Mouse (Mus musculus) hematopoietic multipotent progenitor cell, adult 10-12 weeks (in vitro differentiated cells): ENCODE data around the gene Olfr654. TPM values are rescaled to one million over a fixed set of nuclear protein-coding genes. Genes with fewer than 3 reads are reported as not detected.

Experiments
- polyA plus RNA-seq: library from polyadenylated mRNA; stranded (reverse); fragments of >175 nt; gene quantifications from 2 replicates; pipeline ENCODE4 v1.2.3, GENCODE M21; 2012; ENCODE audit warnings: low replicate concordance

Gene Olfr654
- not detected in 2 replicates for polyA plus RNA-seq

GRCm38 (mm10) chr7:104586725-104587124 is at the start of gene Olfr654:
Olfr654 (plus strand) TSS chr7:104587025.

GRCm38 (mm10) chr7:104549833-104550232 is 37.0 kb upstream of the Olfr654 start, which contains the start of gene Olfr651:
Olfr651 (plus strand) TSS chr7:104550133.

GRCm38 (mm10) chr7:104560601-104561000 is 26.2 kb upstream of the Olfr654 start, which contains the start of gene Olfr652:
Olfr652 (plus strand) TSS chr7:104560901.

GRCm38 (mm10) chr7:104577014-104577413 is 9.8 kb upstream of the Olfr654 start, which contains the start of gene Olfr653:
Olfr653 (plus strand) TSS chr7:104577314.

GRCm38 (mm10) chr7:104601679-104602078 is 14.9 kb downstream of the Olfr654 start, which contains the start of gene Olfr655:
Olfr655 (minus strand) TSS chr7:104601779.

GRCm38 (mm10) chr7:104613655-104614054 is 26.8 kb downstream of the Olfr654 start, which contains the start of gene Olfr656:
Olfr656 (plus strand) TSS chr7:104613955.

GRCm38 (mm10) chr7:104624494-104624893 is 37.7 kb downstream of the Olfr654 start, which contains the start of gene Olfr657:
Olfr657 (plus strand) TSS chr7:104624794.

Other genes with a start within 250 kb of the Olfr654 start
- gene Trim12c, start 233.7 kb upstream of the Olfr654 start, polyA plus RNA-seq = 3.5 and 6.5 TPM in 2 replicates
- 0.52 and 0.56 TPM in 2 replicates for gene Trim30b, start 217.1 kb upstream of the Olfr654 start, polyA plus RNA-seq
- gene Trim30c, start 186.2 kb upstream of the Olfr654 start, polyA plus RNA-seq = 0.10 and 0.26 TPM in 2 replicates
- 7.1 and 19.8 TPM in 2 replicates for gene Trim30a, start 121.8 kb upstream of the Olfr654 start, polyA plus RNA-seq
- 0.07 and 0.16 TPM in 2 replicates for gene Trim30d, start 79.2 kb upstream of the Olfr654 start, polyA plus RNA-seq
- not detected in 2 replicates for gene Olfr651, start 36.9 kb upstream of the Olfr654 start, polyA plus RNA-seq
- gene Olfr652, start 26.1 kb upstream of the Olfr654 start, polyA plus RNA-seq = not detected in 2 replicates
- not detected in 2 replicates for gene Olfr653, start 9.7 kb upstream of the Olfr654 start, polyA plus RNA-seq
- gene Olfr655, start 14.8 kb downstream of the Olfr654 start, polyA plus RNA-seq = not detected in 2 replicates
- gene Olfr656, start 26.9 kb downstream of the Olfr654 start, polyA plus RNA-seq = not detected in 2 replicates
- not detected in 2 replicates for gene Olfr657, start 37.8 kb downstream of the Olfr654 start, polyA plus RNA-seq
- 0.04 TPM in 1 of 2 replicates, not detected in the other for gene Olfr658, start 60.3 kb downstream of the Olfr654 start, polyA plus RNA-seq
- not detected in 2 replicates for gene Olfr659, start 79.7 kb downstream of the Olfr654 start, polyA plus RNA-seq
- not detected in 2 replicates for gene Olfr661, start 99.5 kb downstream of the Olfr654 start, polyA plus RNA-seq
- gene Usp17le, start 190.4 kb downstream of the Olfr654 start, polyA plus RNA-seq = not detected in 2 replicates